Comparison of ENCODE assay signal across 10 mouse cellular contexts in genomic region chr10:68611906-68612305, GRCm38 (mm10).
DNase-seq lines count a peak whose midpoint lies in the region; ATAC-seq and TF ChIP-seq lines count a peak whose summit lies in the region.
"Had no signal": no experiment of that assay in that cellular context is flagged by ENCODE, and none has a peak within 500 bp of the region (broad histone marks: within the 10 kb centered on the region; RNA-seq: fewer than 3 reads in every experiment).

No protein-coding gene starts in this region.

- in situ Hi-C loops in Patski (cut with MboI; ENCODE audit: low pct_unique_long_range_greater_than_20kb) = no loop called here

- POLR2A ChIA-PET in Patski (lab: Charles Lee) = no interaction called here

- no peak for ATAC-seq in hindbrain, postnatal 0 days
- no peak for ATAC-seq in hindbrain, embryonic 13.5 days (ENCODE audit: low FRiP score)
- ATAC-seq in Patski = no peak

- H3K4me3 ChIP-seq in hindbrain, postnatal 0 days (ENCODE audit: low read length) = no peak overlapping the region
- H3K4me3 ChIP-seq in hindbrain, embryonic 13.5 days = no peak overlapping the region
- no peak overlapping the region for H3K4me3 ChIP-seq in limb, embryonic 10.5 days
- H3K4me3 ChIP-seq: heart, embryonic 15.5 days; midbrain, embryonic 12.5 days had no signal

- no peak overlapping the region for H3K9ac ChIP-seq in hindbrain, postnatal 0 days (replicated peaks; ENCODE audit: low read length)
- no peak overlapping the region for H3K9ac ChIP-seq in hindbrain, embryonic 13.5 days
- H3K9ac ChIP-seq: heart, embryonic 15.5 days; midbrain, embryonic 12.5 days had no signal

- H3K9me3 ChIP-seq in hindbrain, postnatal 0 days (ENCODE audit: low read length) = no peaks in the 10 kb centered on the region
- no peaks in the 10 kb centered on the region for H3K9me3 ChIP-seq in hindbrain, embryonic 13.5 days
- no peaks in the 10 kb centered on the region for H3K9me3 ChIP-seq in limb, embryonic 10.5 days (replicated peaks)
- H3K9me3 ChIP-seq: heart, embryonic 15.5 days; midbrain, embryonic 12.5 days had no signal

- WGBS in hindbrain, postnatal 0 days = 83% methylated on average over 9 of the region's 9 CpGs
- WGBS in hindbrain, embryonic 13.5 days = 78% methylated on average over 9 of the region's 9 CpGs
- 80% methylated on average over 9 of the region's 9 CpGs for WGBS in limb, embryonic 10.5 days

- no peak overlapping the region for H3K27ac ChIP-seq in hindbrain, postnatal 0 days
- H3K27ac ChIP-seq in hindbrain, embryonic 13.5 days = no peak overlapping the region
- no peak overlapping the region for H3K27ac ChIP-seq in limb, embryonic 10.5 days
- H3K27ac ChIP-seq: heart, embryonic 15.5 days; midbrain, embryonic 12.5 days had no signal

- H3K27me3 ChIP-seq in hindbrain, postnatal 0 days (ENCODE audit: insufficient read depth, low read length) = no peaks in the 10 kb centered on the region
- H3K27me3 ChIP-seq in hindbrain, embryonic 13.5 days = no peaks in the 10 kb centered on the region
- H3K27me3 ChIP-seq in Patski = no peaks in the 10 kb centered on the region
- H3K27me3 ChIP-seq in limb, embryonic 10.5 days (ENCODE audit: low read depth, poor library complexity, severe bottlenecking) = no peaks in the 10 kb centered on the region
- H3K27me3 ChIP-seq: heart, embryonic 15.5 days; midbrain, embryonic 12.5 days had no signal

- no peaks in the 10 kb centered on the region for H3K4me1 ChIP-seq in hindbrain, postnatal 0 days (ENCODE audit: insufficient read depth, low read length)
- no peaks in the 10 kb centered on the region for H3K4me1 ChIP-seq in hindbrain, embryonic 13.5 days (replicated peaks)
- H3K4me1 ChIP-seq in limb, embryonic 10.5 days = no peaks in the 10 kb centered on the region
- H3K4me1 ChIP-seq: heart, embryonic 15.5 days; midbrain, embryonic 12.5 days had no signal

- TF ChIP-seq CTCF in hindbrain, postnatal 0 days (IDR thresholded peaks at IDR 0.05; ENCODE audit: low read depth) = peak; percentile 43
- TF ChIP-seq CTCF in Patski (IDR thresholded peaks at IDR 0.05) = peak; percentile 64

- no peaks in the 10 kb centered on the region for H3K36me3 ChIP-seq in hindbrain, postnatal 0 days (ENCODE audit: insufficient read depth, low read length)
- no peaks in the 10 kb centered on the region for H3K36me3 ChIP-seq in hindbrain, embryonic 13.5 days
- H3K36me3 ChIP-seq in limb, embryonic 10.5 days = no peaks in the 10 kb centered on the region
- H3K36me3 ChIP-seq: heart, embryonic 15.5 days; midbrain, embryonic 12.5 days had no signal

- no peak overlapping the region for H3K4me2 ChIP-seq in hindbrain, postnatal 0 days (ENCODE audit: low read depth, low read length)
- no peak overlapping the region for H3K4me2 ChIP-seq in hindbrain, embryonic 13.5 days
- H3K4me2 ChIP-seq: heart, embryonic 15.5 days; midbrain, embryonic 12.5 days had no signal

- CTCF ChIA-PET in Patski (lab: Charles Lee) = no interaction called here

- peak; percentile 40 for DNase-seq in hindbrain, postnatal 0 days (ENCODE audit: low spot score)
- DNase-seq in 3T3-L1 (ENCODE audit: low read depth, low spot score) (peak; percentile 16), Patski (ENCODE audit: low read depth, low spot score) (no peak)
- DNase-seq in limb, embryonic 10.5 days (ENCODE audit: low spot score) = peak; percentile 50
- DNase-seq in spleen, postnatal 4 days (ENCODE audit: low spot score in 2 of 2) = no peak
- DNase-seq in gastrocnemius, postnatal 4 days (ENCODE audit: low spot score in 2 of 2) = no peak
- DNase-seq in left cerebral cortex, adult 11 months (ENCODE audit: low spot score) = no peak

Comparison
In these comparisons a context has a peak if more than half of its experiments do, and no peak if none do; other contexts are left out.
1. DNase-seq: peak in hindbrain, postnatal 0 days (single experiment), 3T3-L1 (single experiment) and limb, embryonic 10.5 days (single experiment); none in Patski (single experiment), spleen, postnatal 4 days (0 of 2), gastrocnemius, postnatal 4 days (0 of 2) and left cerebral cortex, adult 11 months (single experiment).